ENCODE assay signal across 8 mouse cellular contexts in genomic region chr5:124478873-124479204, GRCm38 (mm10). TPM values are rescaled to one million over a fixed set of nuclear protein-coding genes. Genes with fewer than 3 reads are reported as not detected.
DNase-seq lines count a peak whose midpoint lies in the region; ATAC-seq and TF ChIP-seq lines count a peak whose summit lies in the region.

No protein-coding gene starts in this region.

- no peak overlapping the region; the same call in 1 of the 2 replicates for H3K9ac ChIP-seq in heart, adult 2 months (ENCODE audit: low read depth, low read length)
- no peak overlapping the region for H3K9ac ChIP-seq in neural tube, embryonic 12.5 days
- H3K9ac ChIP-seq in limb, embryonic 15.5 days, result no peak overlapping the region
- peak overlapping the region; percentile 38; the same call in 1 of the 2 replicates for H3K9ac ChIP-seq in stomach, postnatal 0 days (ENCODE audit: low read length)

- no peaks in the 10 kb centered on the region for H3K27me3 ChIP-seq in heart, adult 2 months (ENCODE audit: control insufficient read depth, insufficient read depth, low read length)
- H3K27me3 ChIP-seq in neural tube, embryonic 12.5 days (replicated peaks), result no peaks in the 10 kb centered on the region
- no peaks in the 10 kb centered on the region for H3K27me3 ChIP-seq in limb, embryonic 15.5 days
- no peaks in the 10 kb centered on the region for H3K27me3 ChIP-seq in stomach, postnatal 0 days (ENCODE audit: control insufficient read depth, insufficient read depth, low read length)

- no peaks in the 10 kb centered on the region for H3K36me3 ChIP-seq in heart, adult 2 months (ENCODE audit: control insufficient read depth, insufficient read depth, low read length)
- H3K36me3 ChIP-seq in neural tube, embryonic 12.5 days, result no peaks in the 10 kb centered on the region
- H3K36me3 ChIP-seq in limb, embryonic 15.5 days, result no peaks in the 10 kb centered on the region
- H3K36me3 ChIP-seq in stomach, postnatal 0 days (ENCODE audit: control insufficient read depth, insufficient read depth, low read length), result no peaks in the 10 kb centered on the region

- no peak for ATAC-seq in neural tube, embryonic 12.5 days (ENCODE audit: low FRiP score, low read depth)
- ATAC-seq in limb, embryonic 15.5 days (ENCODE audit: insufficient number of reproducible peaks, low FRiP score, low TSS enrichment, low read depth), result no peak
- no peak for ATAC-seq in stomach, postnatal 0 days (ENCODE audit: low FRiP score, low TSS enrichment)

- H3K27ac ChIP-seq in heart, adult 2 months, result peak overlapping the region; percentile 63
- no peak overlapping the region for H3K27ac ChIP-seq in neural tube, embryonic 12.5 days
- H3K27ac ChIP-seq in limb, embryonic 15.5 days, result peak overlapping the region; percentile 85
- H3K27ac ChIP-seq in stomach, postnatal 0 days (replicated peaks), result peak overlapping the region; percentile 82

- H3K9me3 ChIP-seq in neural tube, embryonic 12.5 days, result no peaks in the 10 kb centered on the region
- H3K9me3 ChIP-seq in limb, embryonic 15.5 days, result no peaks in the 10 kb centered on the region
- no peaks in the 10 kb centered on the region for H3K9me3 ChIP-seq in stomach, postnatal 0 days (ENCODE audit: control insufficient read depth, low read length)

- H3K4me2 ChIP-seq in neural tube, embryonic 12.5 days (replicated peaks), result peak overlapping the region; percentile 33; the same call in 1 of the 2 replicates
- H3K4me2 ChIP-seq in limb, embryonic 15.5 days, result peak overlapping the region; percentile 25; the same call in 1 of the 2 replicates
- H3K4me2 ChIP-seq in stomach, postnatal 0 days (replicated peaks; ENCODE audit: low read depth), result peak overlapping the region; percentile 39; the same call in 1 of the 2 replicates

- no peak for TF ChIP-seq POLR2A in heart, adult 2 months (IDR thresholded peaks at IDR 0.05; ENCODE audit: insufficient read depth, low read depth, low read length)

- intact Hi-C loops in heart, adult 2 months (cut with DNase I), result no loop called here
- intact Hi-C loops in heart, postnatal 25 days (cut with DNase I), result loop anchor here (5.0 kb wide), 1 partner anchor 42 kb away; the partner anchor contains the start of gene Kmt5a

- TF ChIP-seq EP300 in heart, adult 2 months (IDR thresholded peaks at IDR 0.05; ENCODE audit: insufficient read depth, low read depth, low read length), result no peak
- TF ChIP-seq EP300 in stomach, postnatal 0 days (optimal IDR thresholded peaks at IDR 0.05), result no peak

- H3K4me3 ChIP-seq in heart, adult 2 months, result peak overlapping the region; percentile 86; the same call in 1 of the 2 replicates
- no peak overlapping the region for H3K4me3 ChIP-seq in neural tube, embryonic 12.5 days
- peak overlapping the region; percentile 66 for H3K4me3 ChIP-seq in limb, embryonic 15.5 days
- H3K4me3 ChIP-seq in stomach, postnatal 0 days (ENCODE audit: low read depth, low read length), result no peak overlapping the region

- peaks cover 6% of the 10 kb centered on the region for H3K4me1 ChIP-seq in heart, adult 2 months (ENCODE audit: control insufficient read depth, insufficient read depth, low read length)
- H3K4me1 ChIP-seq in neural tube, embryonic 12.5 days, result peaks cover 17% of the 10 kb centered on the region; the same call in 1 of the 2 replicates
- H3K4me1 ChIP-seq in limb, embryonic 15.5 days, result peaks cover 24% of the 10 kb centered on the region
- peaks cover 4% of the 10 kb centered on the region; the same call in 1 of the 2 replicates for H3K4me1 ChIP-seq in stomach, postnatal 0 days (replicated peaks; ENCODE audit: control insufficient read depth, insufficient read depth)

- peaks cover 1% of the 10 kb centered on the region; the same call in 1 of the 2 replicates for H3K79me2 ChIP-seq in heart, adult 2 months (replicated peaks; ENCODE audit: control insufficient read depth, insufficient read depth, low read length)

- TF ChIP-seq CTCF in heart, adult 2 months (IDR thresholded peaks at IDR 0.05), result no peak
- TF ChIP-seq CTCF in stomach, postnatal 0 days (IDR thresholded peaks at IDR 0.05; ENCODE audit: low read depth), result no peak

- DNase-seq in heart, adult 2 months, result no peak
- no peak for DNase-seq in heart, postnatal 25 days (ENCODE audit: low spot score)
- DNase-seq in neural tube, embryonic 10.5 days (ENCODE audit: extremely low spot score, low spot score), result no peak
- DNase-seq in stomach, postnatal 0 days (ENCODE audit: low spot score), result no peak
- DNase-seq in thymus, postnatal 14 days, result no peak
- DNase-seq in right cerebral cortex, postnatal 10 days (ENCODE audit: low spot score in 2 of 2), result no peak

- 58% methylated on average over 1 of the region's 1 CpGs for WGBS in heart, adult 2 months
- 85% methylated on average over 1 of the region's 1 CpGs for WGBS in neural tube, embryonic 12.5 days
- WGBS in limb, embryonic 15.5 days, result 87% methylated on average over 1 of the region's 1 CpGs
- whole genome bisulfite sequencing in stomach, postnatal 0 days, result 60% methylated on average over 1 of the region's 1 CpGs

RNA-seq across cellular contexts. Expression of gene Rilpl2, which starts 0.7 kb away (rescaled TPM):
- 1 to 10 TPM; 6.8 to 9.1 TPM for total RNA-seq in heart, adult 2 months (2021)
- polyA plus RNA-seq in heart, adult 2 months (2012; rRNA removed), result 6.9 and 8.4 TPM in 2 replicates
- total RNA-seq in heart, postnatal 25 days (2021), result 1 to 10 TPM; 7.9 to 9.4 TPM
- 18.4 and 18.9 TPM in 2 replicates for polyA plus RNA-seq in neural tube, embryonic 12.5 days (2016; fragmentation: Nextera tagmentation; extraction: Ambion mirVana)
- polyA plus RNA-seq in limb, embryonic 15.5 days (2015; fragmentation: Nextera tagmentation; extraction: Ambion mirVana), result 33.6 and 36.1 TPM in 2 replicates
- 19.3 and 20.7 TPM in 2 replicates for polyA plus RNA-seq in stomach, postnatal 0 days (2015; fragmentation: Nextera tagmentation; extraction: Ambion mirVana)

RNA-seq across cellular contexts. Expression of gene Snrnp35, which starts 4.1 kb away (rescaled TPM):
- 10 to 100 TPM; 10.5 to 14.5 TPM for total RNA-seq in heart, adult 2 months (2021)
- 2.4 and 4.5 TPM in 2 replicates for polyA plus RNA-seq in heart, adult 2 months (2012; rRNA removed)
- 10 to 100 TPM; 10.0 to 12.7 TPM for total RNA-seq in heart, postnatal 25 days (2021)
- 29.5 and 29.6 TPM in 2 replicates for polyA plus RNA-seq in neural tube, embryonic 12.5 days (2016; fragmentation: Nextera tagmentation; extraction: Ambion mirVana)
- polyA plus RNA-seq in limb, embryonic 15.5 days (2015; fragmentation: Nextera tagmentation; extraction: Ambion mirVana), result 23.6 and 25.1 TPM in 2 replicates
- 9.1 and 10.8 TPM in 2 replicates for polyA plus RNA-seq in stomach, postnatal 0 days (2015; fragmentation: Nextera tagmentation; extraction: Ambion mirVana)

RNA-seq across cellular contexts. Expression of gene Kmt5a, which starts 39.1 kb away (rescaled TPM):
- 100 to 1,000 TPM; 191 to 210 TPM for total RNA-seq in heart, adult 2 months (2021)
- 136 and 162 TPM in 2 replicates for polyA plus RNA-seq in heart, adult 2 months (2012; rRNA removed)
- total RNA-seq in heart, postnatal 25 days (2021), result 100 to 1,000 TPM; 221 to 226 TPM
- 67.2 and 81.3 TPM in 2 replicates for polyA plus RNA-seq in neural tube, embryonic 12.5 days (2016; fragmentation: Nextera tagmentation; extraction: Ambion mirVana)
- polyA plus RNA-seq in limb, embryonic 15.5 days (2015; fragmentation: Nextera tagmentation; extraction: Ambion mirVana), result 56.3 and 64.5 TPM in 2 replicates
- polyA plus RNA-seq in stomach, postnatal 0 days (2015; fragmentation: Nextera tagmentation; extraction: Ambion mirVana), result 64.1 and 90.2 TPM in 2 replicates

RNA-seq across cellular contexts. Expression of gene Rilpl1, which starts 52.4 kb away (rescaled TPM):
- total RNA-seq in heart, adult 2 months (2021), result 100 to 1,000 TPM; 189 to 251 TPM
- 166 and 182 TPM in 2 replicates for polyA plus RNA-seq in heart, adult 2 months (2012; rRNA removed)
- 100 to 1,000 TPM; 191 to 222 TPM for total RNA-seq in heart, postnatal 25 days (2021)
- 18.1 and 19.8 TPM in 2 replicates for polyA plus RNA-seq in neural tube, embryonic 12.5 days (2016; fragmentation: Nextera tagmentation; extraction: Ambion mirVana)
- polyA plus RNA-seq in limb, embryonic 15.5 days (2015; fragmentation: Nextera tagmentation; extraction: Ambion mirVana), result 23.7 and 25.2 TPM in 2 replicates
- polyA plus RNA-seq in stomach, postnatal 0 days (2015; fragmentation: Nextera tagmentation; extraction: Ambion mirVana), result 9.0 and 9.3 TPM in 2 replicates

RNA-seq across cellular contexts. Expression of gene Sbno1, which starts 53.0 kb away (rescaled TPM):
- total RNA-seq in heart, adult 2 months (2021), result 10 to 100 TPM; 58.8 to 62.9 TPM
- 11.3 and 18.5 TPM in 2 replicates for polyA plus RNA-seq in heart, adult 2 months (2012; rRNA removed)
- 10 to 100 TPM; 63.9 to 68.9 TPM for total RNA-seq in heart, postnatal 25 days (2021)
- 108 and 119 TPM in 2 replicates for polyA plus RNA-seq in neural tube, embryonic 12.5 days (2016; fragmentation: Nextera tagmentation; extraction: Ambion mirVana)
- 70.7 and 71.9 TPM in 2 replicates for polyA plus RNA-seq in limb, embryonic 15.5 days (2015; fragmentation: Nextera tagmentation; extraction: Ambion mirVana)
- 44.8 and 45.2 TPM in 2 replicates for polyA plus RNA-seq in stomach, postnatal 0 days (2015; fragmentation: Nextera tagmentation; extraction: Ambion mirVana)

Comparison
In these comparisons a context has a peak if more than half of its experiments do, and no peak if none do; other contexts are left out.
1. H3K4me3 ChIP-seq: peak in heart, adult 2 months (single experiment) and limb, embryonic 15.5 days (single experiment); none in neural tube, embryonic 12.5 days (single experiment) and stomach, postnatal 0 days (single experiment).
2. Peak in every context shown above with its lines, with median percentiles within 50 percentile points of each other: H3K4me2 ChIP-seq.